Mouse (Mus musculus) retina, embryonic 14.5 days (tissue): ENCODE measurements at regions not wholly inside any gene's neighbourhood (a gene's known extent, or its start where the extent isn't known, plus 50 kb on each side); places are given as distances from the start of the nearest gene placed in this dataset.

Experiments
- DNase-seq: peaks from one replicate; pipeline ENCODE4 v3.0.0-alpha.2; 2015; ENCODE audit warnings: low spot score

- no peak for DNase-seq
Observed at GRCm38 (mm10) chr12:97529556-97529955, 729.7 kb downstream of the Galc start.

DNA sequence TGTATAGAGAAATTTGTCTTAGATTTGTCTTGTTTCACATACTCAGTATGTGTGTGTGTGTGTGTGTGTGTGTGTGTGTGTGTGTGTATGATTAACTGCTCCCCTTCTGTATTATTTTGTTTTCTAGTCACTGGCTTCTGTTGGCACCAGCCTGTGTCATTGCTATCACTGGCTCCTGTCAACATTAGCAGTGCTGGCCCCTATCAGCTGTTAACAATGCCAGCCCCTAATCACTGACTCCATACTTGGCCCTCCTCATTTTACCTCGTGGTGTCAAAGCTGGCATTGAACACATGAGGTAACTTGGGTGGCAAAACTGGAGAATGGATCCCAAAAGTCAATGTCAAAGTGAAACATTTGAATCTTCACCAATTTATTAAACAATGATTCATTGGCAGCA is 733.3 kb downstream of the Galc start:
- no peak for DNase-seq

DNA sequence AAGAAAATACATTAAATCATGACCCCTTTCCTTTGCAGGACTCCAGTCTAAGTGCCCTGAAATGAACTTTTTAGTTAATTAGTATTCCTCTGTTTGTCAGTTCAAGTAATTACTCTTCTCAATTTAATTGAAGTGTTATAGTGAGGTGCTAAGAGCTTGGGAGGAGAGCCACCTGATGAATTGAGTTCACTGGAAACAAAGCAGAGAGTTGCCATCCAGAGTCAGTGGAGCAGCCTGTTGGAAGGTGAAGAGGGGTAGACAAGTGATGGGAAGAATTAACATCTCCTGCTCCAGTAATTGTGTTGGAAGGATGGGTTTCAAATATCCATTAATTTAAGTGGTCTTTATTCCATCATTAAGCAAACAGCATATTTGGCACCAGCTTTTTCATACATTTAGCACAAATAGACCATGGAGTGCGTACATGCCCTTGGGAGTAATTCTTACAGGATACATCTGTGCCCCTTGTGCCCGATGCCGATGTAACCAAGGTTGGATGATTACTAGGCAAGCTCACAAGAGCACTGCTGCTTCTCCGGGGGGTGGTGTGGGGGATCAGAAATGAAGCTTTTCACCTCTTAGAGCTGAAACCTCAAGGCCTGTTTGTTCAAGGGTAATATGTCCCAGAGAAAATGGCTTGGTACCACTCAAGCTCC is 739.3 kb downstream of the Galc start:
- DNase-seq, result no peak

DNA sequence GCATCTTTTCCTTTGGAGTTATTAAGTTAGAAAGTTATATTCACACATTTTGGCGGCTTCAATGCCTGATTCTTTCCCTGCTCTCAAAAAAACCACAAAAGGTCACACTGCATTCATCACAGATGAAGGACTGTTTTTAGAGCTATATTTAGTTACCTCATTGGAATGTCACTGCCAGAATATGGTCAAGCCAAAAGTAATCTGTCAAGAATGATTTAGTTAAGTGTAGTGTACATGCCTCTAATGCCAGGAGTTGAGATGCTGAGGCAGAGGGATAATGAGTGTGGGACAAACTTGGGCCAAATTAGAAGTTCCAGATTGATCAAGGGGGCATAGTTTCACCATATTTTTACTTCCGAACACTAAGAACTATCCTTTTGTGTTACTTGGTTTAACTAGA is 741.7 kb downstream of the Galc start:
- peak; percentile 13 for DNase-seq

DNA sequence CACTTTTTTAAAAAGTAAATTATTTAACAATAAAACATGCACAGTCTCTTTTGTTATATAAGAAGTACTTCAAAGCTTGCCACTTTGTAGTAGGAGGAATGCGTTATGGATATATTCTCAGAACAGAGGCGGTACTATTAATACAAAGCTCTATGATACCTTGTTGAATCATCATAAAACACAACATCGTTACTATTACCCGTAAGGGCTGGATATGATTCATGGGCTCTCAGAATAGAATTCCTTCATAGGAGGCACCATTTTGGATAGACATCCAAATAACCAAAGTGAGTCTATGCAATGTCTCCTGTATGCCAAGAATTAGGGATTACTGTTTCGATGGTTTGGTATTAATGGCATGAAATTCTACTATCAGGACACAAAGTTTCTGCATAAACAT is 743.5 kb downstream of the Galc start:
- DNase-seq, result no peak

DNA sequence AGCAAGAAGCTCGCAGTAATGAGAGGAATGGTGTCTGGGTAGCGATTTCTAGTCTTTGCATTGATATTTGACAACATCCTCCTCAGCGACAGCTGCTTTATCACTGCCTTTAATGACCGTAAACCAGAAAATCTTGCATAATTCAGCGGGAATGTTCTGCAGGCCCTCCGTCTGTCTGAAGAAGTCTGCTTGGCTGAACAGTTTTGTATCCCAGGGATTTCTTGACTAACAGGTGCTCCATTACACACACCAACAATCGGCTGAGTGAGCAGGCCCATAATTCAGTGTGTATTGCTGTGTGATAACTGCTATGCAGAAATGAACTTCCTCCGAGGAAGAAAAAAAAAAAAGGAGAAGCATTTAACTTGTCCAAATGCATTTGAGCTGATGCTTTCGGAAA is 747.4 kb downstream of the Galc start:
- DNase-seq, result peak; percentile 60

DNA sequence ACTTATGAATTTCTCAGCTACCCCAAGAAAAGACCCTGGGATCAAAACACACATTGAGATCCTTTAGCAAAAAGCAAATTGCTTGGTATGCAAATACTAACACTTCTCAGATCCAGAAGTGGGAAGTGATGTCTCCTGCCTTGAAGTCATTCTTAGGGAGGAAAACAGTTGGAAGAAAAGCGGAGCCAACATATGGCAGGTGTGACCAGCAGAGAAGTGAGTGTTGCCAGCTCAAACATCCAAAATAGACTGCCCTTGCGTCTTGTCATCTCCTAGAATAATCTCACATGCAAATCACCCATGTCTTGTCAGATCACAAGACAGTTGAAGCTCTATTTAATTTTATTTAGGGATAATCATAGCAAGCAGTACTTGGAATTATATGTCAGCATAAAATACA is 757.8 kb downstream of the Galc start:
- no peak for DNase-seq

DNA sequence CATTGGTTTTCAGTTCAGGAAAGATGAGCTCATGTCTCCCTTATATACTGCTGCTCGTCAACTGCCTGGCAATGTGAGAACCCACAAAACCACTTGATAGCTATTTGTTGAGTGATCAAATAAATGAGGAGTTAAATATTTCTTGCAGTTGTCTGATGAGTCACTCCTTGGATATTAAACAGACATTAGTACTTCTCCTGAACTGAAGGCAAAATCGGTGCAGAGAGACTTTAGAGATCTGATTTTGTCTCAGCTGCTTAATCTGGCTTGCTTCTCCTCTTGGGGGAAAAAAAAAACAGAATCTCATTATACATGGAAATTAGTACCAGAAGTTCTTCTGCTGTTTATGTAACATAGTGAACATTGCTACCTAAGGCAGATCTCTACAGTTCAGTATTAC is 775.7 kb downstream of the Galc start:
- DNase-seq, result no peak

DNA sequence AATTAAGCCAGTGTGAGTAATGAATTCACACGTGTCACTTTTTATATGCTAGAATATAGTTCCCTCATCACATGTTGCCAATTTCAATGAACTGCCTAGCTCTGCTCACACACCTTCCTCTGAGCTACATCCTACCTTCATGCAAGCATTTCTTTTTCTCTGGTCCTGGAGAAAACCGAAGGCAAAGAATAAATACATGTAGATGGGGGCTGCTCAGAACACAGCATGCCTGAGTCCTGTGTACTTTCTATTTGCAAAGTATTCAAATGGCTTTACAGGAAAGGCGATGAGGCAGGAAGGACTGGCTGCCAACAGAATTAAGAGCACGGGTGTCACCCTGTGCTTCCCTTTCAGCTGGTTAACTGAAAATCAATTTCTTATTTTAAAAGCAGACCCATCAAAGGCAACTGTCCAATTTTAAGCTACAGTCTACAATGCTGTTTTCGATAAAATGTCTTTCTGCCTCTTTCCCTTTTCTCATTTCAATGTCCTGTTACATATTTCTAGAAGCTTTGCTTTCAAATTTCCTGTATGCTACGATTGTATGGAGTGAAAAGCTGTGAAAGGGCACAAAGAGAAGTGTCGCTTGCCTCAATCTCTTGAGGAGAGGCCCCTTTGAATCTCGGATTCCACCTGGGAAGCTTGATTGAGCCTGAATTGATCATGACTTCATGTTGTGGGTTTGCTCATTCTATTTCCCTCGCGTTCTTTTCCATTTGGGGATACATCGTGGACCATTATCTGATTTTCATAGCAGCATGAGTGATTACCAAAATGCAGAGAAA is 782.6 kb downstream of the Galc start:
- peak; percentile 17 for DNase-seq

- DNase-seq, result peak; percentile 22
Observed at GRCm38 (mm10) chr12:97475751-97476150, 783.5 kb downstream of the Galc start.

GRCm38 (mm10) chr12:97469183-97469582 is 790.1 kb downstream of the Galc start:
- DNase-seq, result no peak

GRCm38 (mm10) chr12:97436141-97436540 is 823.1 kb downstream of the Galc start:
- DNase-seq, result no peak

DNA sequence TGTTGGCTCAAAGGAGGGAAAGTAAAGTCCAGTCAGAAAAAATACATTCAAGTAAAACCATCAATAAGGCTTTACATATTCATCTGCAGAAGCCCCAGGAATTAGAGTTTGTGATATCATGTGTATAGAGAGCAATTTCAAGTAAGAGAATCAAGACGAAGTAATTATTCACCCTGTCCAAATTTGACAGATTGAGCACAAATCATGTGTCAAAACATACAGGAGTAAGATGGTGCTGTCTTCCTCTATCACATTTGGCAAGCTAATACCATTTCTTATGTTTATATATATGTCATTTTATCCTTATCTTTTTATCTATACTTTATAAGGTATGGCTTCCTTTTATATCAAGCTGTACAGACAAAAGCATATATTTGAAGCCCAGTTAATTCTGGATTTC is 825.2 kb downstream of the Galc start:
- no peak for DNase-seq

DNA sequence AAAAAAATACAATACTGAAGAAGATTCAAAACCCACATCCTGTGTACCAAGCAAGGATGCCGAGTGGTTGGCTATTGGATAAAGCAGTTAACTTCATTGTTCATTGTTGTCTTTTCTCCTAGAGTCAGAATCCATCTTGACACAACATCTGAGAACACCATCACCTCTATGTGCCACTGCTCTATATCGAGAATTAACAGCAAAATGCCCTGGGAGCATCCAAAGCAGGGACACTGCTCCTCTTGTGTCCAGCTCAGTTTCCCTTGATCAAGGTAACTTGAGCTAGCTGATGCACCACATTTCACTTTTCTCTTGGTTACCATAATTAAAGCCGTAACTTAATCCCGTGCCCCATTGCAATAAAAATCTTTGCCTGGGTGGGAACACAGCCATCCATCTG is 826.6 kb downstream of the Galc start:
- no peak for DNase-seq

DNA sequence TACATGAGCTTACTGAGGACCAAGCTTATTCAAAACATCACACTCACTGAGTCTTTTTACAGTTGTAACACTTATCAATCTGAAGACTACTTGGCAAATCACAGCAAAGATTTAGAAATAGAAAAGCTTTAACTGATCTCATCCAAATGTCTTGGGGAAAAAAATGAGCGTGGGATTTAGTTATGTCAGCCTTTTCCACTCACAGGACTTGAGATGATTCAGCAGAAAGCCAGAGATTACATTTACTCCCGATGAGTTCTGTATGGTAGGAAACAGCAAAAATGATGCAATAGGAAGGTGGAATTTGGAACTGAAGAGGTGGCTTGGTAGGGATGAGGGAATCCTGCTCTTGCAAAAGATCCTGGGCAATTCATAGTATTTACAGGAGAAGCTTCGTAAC is 831.0 kb downstream of the Galc start:
- DNase-seq, result no peak

GRCm38 (mm10) chr12:97424726-97425125 is 834.5 kb downstream of the Galc start:
- no peak for DNase-seq

DNA sequence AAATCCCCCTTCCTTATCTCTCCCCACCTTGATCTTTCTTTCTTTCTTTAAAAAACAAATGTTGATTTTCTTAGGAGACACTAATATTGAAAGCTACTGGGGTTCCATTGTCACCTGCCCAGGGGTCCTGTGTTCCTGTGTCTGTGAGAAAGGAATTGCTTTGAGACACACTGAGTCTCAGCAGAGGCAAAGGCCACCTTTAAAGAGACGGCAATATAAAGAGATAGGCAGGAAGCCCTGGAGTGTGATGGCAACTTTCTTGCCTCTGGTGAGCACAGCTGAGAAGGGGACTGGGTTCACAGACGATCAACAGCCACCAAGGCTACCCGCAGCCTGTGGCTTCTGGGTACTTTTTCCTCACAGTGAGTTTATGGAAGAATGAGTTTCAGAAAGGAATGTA is 855.8 kb downstream of the Galc start:
- no peak for DNase-seq

DNA sequence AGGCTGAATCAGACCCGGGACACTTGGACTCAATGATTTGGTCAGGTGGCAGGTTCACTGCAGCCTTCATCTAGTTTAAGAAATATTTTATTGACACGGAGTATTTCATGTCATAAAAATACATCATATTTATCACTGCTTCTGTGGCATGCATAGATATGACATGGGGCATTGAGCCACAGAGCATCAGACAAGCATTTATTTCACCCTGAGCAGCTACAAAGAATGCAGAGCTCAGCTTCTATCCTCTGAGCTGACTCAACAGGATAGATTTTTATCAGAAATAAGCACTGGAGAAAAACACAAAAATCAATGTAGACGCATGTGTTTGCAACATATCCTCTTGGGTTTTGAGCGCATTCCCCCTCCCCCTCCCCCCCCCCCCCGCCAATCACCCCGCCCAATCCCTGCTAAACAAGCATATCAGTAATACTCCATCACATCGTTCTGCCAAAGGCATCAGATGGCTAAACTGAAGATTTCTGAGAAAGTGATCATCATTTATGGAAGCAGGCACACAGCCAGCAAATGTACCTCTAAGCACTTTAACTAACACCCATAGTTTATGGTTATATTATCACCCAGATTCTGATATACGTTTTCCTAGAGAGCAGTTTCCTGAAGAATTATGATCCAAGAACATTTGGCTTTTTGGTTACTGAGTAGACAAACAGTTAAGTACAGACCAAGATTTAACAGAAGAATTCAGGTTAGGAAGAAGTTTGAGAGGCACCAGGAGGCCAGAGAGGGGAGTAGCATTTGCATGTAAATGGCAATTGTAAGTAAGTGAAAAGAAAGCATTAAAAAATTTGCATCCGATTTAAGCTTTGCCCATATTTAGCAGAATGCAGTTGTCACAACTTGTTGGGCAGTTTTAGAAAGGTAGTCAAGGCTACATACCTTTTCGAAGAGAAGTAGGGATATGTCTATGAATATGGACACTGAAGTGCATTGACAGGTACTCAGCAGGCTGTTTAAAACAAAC is 856.6 kb downstream of the Galc start:
- DNase-seq, result no peak

- DNase-seq, result no peak
Observed at GRCm38 (mm10) chr12:97398582-97398945, 860.7 kb downstream of the Galc start.

- no peak for DNase-seq
Observed at GRCm38 (mm10) chr12:97397850-97398581, 861.2 kb downstream of the Galc start.

- DNase-seq, result no peak
Observed at GRCm38 (mm10) chr12:97361804-97362203, 897.5 kb downstream of the Galc start.

DNA sequence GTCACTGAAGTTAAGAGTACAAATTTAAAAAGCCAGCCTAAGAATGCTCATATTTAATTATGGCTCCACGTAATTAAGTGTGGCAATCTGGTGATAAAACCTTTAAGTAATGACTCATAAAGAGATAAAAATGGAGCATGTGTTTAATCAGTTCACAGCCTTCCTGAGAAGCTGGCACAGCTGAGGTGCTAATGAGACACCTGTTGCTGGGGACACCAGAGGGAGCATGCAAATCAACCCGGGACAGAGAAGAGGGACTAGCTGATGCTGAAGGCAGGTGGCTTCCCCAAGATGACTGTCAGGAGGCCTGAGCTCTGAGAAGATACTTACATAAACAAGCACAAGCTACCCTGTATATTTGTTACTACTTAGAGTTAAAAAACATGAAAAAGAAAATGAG is 898.6 kb downstream of the Galc start:
- DNase-seq, result no peak
